Mouse (Mus musculus) left cerebral cortex, adult 6 months (tissue): ENCODE results near the gene Rp2. TPM values are rescaled to one million over a fixed set of nuclear protein-coding genes. Genes with fewer than 3 reads are reported as not detected.

Experiments used
- long read RNA-seq, 2 experiments: library from polyadenylated mRNA; unstranded; transcript quantifications; one replicate each; pipeline ENCODE4 v2.0.0; 2019 to 2020
- polyA plus RNA-seq: library from polyadenylated mRNA; unstranded; fragments of <200 nt; fragmentation: Nextera tagmentation; gene quantifications from 2 replicates; pipeline ENCODE4 v1.2.3, GENCODE M21; 2021

The Rp2 gene
- 3.5 and 4.9 TPM in 2 replicates for polyA plus RNA-seq
- long read RNA-seq, experiment 1, full-length matches to known transcripts = 51 of 60 reads
- long read RNA-seq, experiment 1, partial matches to known transcripts = 5 of 60 reads
- long read RNA-seq, experiment 1, other reads (novel, unspliced or antisense) = 4 of 60 reads
- long read RNA-seq, experiment 2, full-length matches to known transcripts = 7 of 12 reads
- long read RNA-seq, experiment 2, partial matches to known transcripts = 1 of 12 reads
- long read RNA-seq, experiment 2, other reads (novel, unspliced or antisense) = 4 of 12 reads

GRCm38 (mm10) chrX:20364391-20365365, at the start of gene Rp2:
Gene Rp2 (plus strand): TSS chrX:20364481.

GRCm38 (mm10) chrX:20425140-20425838, 61.0 kb downstream of the Rp2 start, which contains the start of gene Jade3:
Gene Jade3 (plus strand): TSS chrX:20425688.

Other genes with a start within 250 kb of the Rp2 start
- 10.0 and 12.0 TPM in 2 replicates for gene Slc9a7, start 72.7 kb upstream of the Rp2 start, polyA plus RNA-seq
- 0.79 and 1.0 TPM in 2 replicates for gene Jade3, start 61.2 kb downstream of the Rp2 start, polyA plus RNA-seq
- 0.15 and 0.16 TPM in 2 replicates for gene Rgn, start 185.3 kb downstream of the Rp2 start, polyA plus RNA-seq